Mouse (Mus musculus): ENCODE measurements at regions not wholly inside any gene's neighbourhood (a gene's known extent, or its start where the extent isn't known, plus 50 kb on each side); places are given as distances from the start of the nearest gene placed in this dataset.

GRCm38 (mm10) chr16:5672871-5673270 is 212.3 kb upstream of the Rbfox1 start:
- no peak for DNase-seq (ENCODE audit: low spot score)

GRCm38 (mm10) chr16:5668403-5668967 is 216.7 kb upstream of the Rbfox1 start:
- DNase-seq (ENCODE audit: low spot score) = no peak

- DNase-seq (ENCODE audit: low spot score) = peak; percentile 24
Observed at GRCm38 (mm10) chr16:5661918-5662317, 223.2 kb upstream of the Rbfox1 start.

GRCm38 (mm10) chr16:5651551-5651950 is 233.6 kb upstream of the Rbfox1 start:
- no peak for DNase-seq (ENCODE audit: low spot score)

- no peak for DNase-seq (ENCODE audit: low spot score)
Observed at GRCm38 (mm10) chr16:5651002-5651401, 234.2 kb upstream of the Rbfox1 start.

DNA sequence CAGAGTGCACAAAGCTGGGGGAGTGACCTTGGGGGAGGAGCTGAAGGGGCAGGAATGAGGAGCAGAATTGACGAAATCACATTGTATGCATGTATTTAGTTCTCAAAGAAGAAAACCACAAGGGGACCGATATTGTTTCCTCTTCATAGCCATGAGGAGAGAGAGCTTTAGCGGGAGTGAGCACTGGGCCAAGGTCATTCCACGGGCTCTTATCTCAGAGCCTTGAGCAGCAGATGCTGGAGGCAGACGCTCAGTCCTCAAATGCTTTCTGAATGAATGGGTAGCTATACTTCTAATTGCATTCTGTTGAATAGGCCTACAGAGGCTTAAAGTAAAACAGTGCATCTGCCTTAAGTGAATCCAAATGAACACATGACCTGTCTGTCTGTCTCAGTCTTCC is 245.2 kb upstream of the Rbfox1 start:
- DNase-seq (ENCODE audit: low spot score) = peak; percentile 27

DNA sequence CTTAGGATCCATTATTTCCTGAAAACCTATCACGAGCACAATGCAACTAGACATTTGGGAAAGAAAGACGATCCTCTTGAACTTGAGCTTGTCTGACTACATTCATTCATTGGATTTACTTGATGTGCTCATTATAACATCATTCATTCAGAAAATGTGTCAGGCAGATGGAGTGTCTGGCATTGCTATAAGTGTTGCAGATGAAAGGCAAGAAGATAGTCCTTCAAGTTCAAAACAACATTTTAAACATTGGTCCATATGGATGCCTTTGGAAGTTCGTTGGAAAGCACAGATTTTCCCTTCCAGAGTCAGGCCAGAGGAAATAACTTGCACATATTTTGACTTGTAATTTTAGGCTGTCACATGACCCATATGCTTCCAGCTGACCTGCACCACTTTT is 255.2 kb upstream of the Rbfox1 start:
- DNase-seq (ENCODE audit: low spot score) = no peak

GRCm38 (mm10) chr16:5627910-5628309 is 257.2 kb upstream of the Rbfox1 start:
- no peak for DNase-seq (ENCODE audit: low spot score)

- no peak for DNase-seq (ENCODE audit: low spot score)
Observed at GRCm38 (mm10) chr16:5627117-5627909, 257.8 kb upstream of the Rbfox1 start.

GRCm38 (mm10) chr16:5625159-5625558 is 260.0 kb upstream of the Rbfox1 start:
- DNase-seq (ENCODE audit: low spot score) = no peak

- DNase-seq (ENCODE audit: low spot score) = no peak
Observed at GRCm38 (mm10) chr16:5620566-5620965, 264.6 kb upstream of the Rbfox1 start.

- DNase-seq (ENCODE audit: low spot score) = no peak
Observed at GRCm38 (mm10) chr16:5616356-5616755, 268.8 kb upstream of the Rbfox1 start.

DNA sequence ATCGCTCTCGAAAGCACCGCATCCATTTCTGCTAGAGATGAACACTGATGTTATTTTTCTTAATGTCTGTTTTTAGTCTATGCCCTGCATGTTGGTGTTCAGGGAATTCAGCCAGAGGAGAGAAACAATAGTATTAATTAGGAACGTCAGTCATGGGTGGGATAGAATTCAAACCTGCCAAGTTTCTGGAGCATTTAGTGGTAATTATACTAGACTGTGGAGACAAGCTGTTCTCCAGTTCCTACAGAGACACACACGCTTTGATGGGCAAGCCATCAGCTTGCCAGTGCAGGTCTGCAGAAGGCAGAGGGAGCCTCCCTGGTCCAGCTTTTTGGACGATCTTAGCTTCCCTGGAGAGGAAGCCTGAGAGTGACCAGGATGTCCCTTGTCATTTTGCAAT is 289.8 kb upstream of the Rbfox1 start:
- DNase-seq (ENCODE audit: low spot score) = no peak

DNA sequence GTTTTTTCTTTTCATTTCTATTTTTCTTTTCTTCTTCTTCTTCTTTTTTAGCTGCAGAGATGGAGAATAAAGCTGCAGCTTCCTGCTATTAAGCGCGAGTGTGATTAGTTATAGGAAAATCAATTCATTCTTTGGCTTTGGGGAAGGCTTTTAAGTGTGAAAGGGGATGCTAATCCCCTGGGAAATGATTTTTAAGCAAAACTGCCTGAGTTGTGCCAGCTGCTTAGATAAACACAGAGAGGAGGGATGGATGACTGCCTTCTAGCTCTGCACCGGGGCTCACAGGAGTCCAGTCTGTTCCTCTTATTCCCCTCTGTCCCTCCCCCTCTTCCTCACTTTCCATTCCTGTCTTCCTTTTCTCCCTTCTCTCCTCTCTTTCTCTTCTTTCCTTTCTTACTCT is 306.8 kb upstream of the Rbfox1 start:
- DNase-seq (ENCODE audit: low spot score) = no peak

DNA sequence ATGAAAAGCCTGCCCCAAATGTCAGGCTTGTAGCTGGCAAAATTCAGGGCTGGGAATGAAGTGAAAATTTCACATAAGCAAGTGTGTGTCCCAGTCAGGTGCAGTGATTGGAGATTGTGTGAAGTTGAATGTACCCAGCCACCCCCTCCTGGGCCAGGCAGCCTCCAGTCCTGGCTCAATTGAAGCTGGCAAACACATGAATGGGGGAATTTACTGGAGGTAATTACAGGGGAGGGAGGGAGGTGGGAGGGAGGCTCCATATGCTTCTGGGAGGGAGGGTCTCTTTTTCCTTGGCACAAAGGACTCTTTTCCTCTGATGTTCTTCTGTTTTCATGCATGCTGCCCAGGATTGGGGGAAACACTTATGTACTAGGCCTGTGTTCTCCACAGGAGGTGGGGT is 312.4 kb upstream of the Rbfox1 start:
- DNase-seq (ENCODE audit: low spot score) = no peak

GRCm38 (mm10) chr16:5570619-5571018 is 314.5 kb upstream of the Rbfox1 start:
- no peak for DNase-seq (ENCODE audit: low spot score)

DNA sequence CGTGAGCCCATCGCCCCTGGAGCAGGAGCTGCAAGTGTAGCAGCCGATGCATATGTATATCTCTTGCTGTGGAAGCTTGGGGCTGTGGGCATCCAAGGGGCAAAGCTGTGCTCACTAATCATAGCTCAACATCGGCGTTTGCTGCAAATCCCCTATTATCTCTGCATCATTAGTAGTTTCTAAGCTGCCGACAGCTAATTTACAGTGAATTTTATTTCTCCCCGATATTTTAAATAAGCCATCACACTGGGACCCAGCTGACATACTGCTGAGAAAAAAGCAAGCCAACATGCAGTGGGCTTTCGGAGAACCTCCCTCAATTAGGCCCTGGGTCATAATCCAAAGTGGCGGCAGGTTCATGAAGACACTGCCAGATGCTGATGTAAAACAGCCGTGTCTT is 313.3 kb upstream of the Eef2kmt start:
- no peak for DNase-seq (ENCODE audit: low spot score)

DNA sequence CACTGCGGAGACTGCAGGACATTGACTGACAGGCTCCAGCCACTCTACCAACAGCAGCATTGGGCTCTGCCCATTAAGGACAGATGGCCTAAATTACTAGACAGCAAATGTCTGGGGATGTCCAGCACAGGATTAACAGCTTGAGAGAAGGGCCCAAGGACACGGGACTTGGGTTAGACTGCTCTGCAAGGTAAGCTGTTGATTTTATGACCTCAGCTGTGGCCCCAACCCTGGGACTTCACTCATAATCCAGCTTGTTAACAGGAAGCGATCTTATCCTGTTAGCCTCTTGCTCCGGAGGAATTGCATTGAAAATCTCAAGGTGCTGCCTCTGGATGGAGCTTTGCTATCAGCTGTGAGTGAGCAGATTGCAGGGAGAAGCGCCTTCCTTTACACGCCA is 293.2 kb upstream of the Eef2kmt start:
- no peak for DNase-seq (ENCODE audit: low spot score)

DNA sequence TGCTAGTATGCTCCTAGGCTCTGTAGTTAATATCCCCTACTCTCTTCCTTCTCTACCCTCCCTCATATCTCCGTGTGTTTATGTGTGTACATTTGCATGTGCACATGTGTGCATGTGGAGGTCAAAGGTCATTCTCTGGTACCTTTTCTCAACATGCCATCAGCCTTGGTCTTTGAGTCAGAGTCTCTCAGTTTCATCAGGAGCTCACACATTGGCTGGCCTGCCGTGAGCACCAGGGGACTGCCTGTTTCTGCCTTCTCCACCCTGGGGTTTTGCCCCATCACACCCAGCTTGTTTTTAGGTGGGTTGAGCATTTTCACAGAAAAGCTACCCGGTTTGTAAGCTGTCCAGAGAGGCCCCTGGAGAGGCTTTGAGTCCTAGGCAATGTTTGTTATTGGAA is 292.8 kb upstream of the Eef2kmt start:
- no peak for DNase-seq (ENCODE audit: low spot score)

DNA sequence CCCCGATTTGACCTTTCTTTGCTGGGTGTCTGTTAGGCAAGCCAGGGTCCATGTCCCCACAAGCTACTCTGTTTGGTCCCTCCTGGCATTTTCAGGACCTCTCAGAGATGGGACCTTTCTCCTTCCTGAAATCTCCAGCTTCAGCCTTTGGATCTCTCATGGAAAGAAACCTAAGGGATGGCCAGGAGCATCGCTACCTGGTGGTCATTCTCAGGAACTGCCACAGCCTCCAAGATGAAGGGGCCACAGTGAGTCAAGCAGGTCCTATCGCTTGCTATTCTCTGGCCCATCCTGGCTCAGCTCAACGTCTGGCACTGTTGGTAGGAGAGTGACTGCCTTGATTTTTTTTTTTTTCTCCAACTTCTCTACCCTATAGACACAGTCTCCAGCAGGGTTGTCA is 291.0 kb upstream of the Eef2kmt start:
- DNase-seq (ENCODE audit: low spot score) = no peak

DNA sequence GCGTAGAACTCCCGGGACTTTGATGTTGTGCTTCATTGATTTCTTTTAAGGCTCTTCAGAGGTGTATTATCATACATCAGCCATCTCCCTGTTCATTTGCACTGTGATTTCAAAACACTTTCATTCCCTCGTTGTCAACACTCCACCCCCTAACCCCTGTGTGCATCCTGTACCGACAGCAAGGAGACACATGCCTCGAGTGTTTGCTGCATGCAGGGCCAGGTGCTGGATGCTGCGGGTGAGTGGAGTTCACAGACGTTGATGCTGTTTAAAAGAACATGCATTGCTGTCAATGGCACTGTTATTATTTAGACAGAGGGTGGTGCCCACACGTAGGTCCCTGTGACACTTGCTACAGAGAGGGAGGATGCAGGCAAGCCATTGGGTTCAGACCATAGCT is 290.0 kb upstream of the Eef2kmt start:
- no peak for DNase-seq (ENCODE audit: low spot score)

DNA sequence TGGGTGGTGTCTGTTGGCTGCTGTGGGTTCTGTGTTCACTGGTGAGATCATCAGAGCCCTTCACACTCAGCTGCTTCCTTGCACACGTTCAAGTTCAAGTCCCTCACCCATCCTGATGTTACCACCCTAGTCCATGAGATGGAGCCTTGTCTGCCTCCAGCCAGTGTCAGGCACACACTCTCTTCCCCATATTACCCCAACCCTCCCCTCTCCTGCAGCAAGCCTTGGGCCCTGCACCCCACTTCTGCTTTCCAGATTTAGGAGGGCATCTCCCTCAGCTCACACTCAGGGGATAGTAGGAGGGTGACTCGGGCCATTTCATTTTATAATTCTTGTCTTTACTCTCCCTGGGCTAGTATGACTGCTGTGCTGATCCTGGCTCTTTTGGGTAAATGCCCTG is 288.7 kb upstream of the Eef2kmt start:
- no peak for DNase-seq (ENCODE audit: low spot score)

DNA sequence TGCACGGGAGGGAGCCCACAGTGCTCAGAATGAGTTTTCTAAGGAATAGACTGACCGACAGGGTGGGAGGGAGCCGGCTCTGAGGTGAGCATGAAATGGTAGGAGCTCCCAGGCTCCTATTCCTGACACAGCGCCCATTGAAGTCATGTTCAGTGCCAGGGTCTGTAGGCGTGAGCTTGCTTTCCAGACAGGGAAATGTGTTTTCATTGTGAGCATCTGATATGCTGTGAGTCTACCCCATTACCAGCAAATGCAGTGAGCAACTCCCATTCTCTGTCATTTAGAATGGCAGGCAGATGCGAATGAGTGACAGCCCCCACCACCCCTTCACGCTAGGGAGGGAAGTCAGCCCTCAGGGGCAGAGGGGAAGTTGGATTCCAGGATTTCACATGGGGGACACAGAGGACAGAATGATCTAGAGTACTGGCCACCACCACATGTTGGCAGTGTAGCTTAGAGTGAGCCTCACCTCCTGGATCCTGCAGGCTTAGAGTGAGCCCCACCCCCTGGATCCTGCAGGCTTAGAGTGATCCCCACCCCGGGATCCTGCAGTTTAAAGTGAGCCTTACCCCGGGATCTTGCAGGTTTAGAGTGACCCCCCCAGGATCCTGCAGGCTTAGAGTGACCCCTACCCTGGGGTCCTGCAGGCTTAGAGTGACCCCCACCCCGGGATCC is 283.2 kb upstream of the Eef2kmt start:
- DNase-seq (ENCODE audit: low spot score) = no peak
